Mouse (Mus musculus) heart, adult 18-20 months (tissue): ENCODE results near the gene Tet2. TPM values are rescaled to one million over a fixed set of nuclear protein-coding genes. Genes with fewer than 3 reads are reported as not detected.
"Not testable (repeated sequence)": the region's sequence is repeated elsewhere in the genome, so short reads cannot be mapped to it uniquely, and the experiment has no call there.

Experiments
- DNase-seq, 2 experiments: peaks; one replicate each; pipeline ENCODE4 v3.0.0; 2021 to 2022; ENCODE audit warnings: mixed read lengths in 1 of 2
- total RNA-seq, 2 experiments: library from RNA; stranded (reverse); gene quantifications; 2 replicates each; pipeline ENCODE4 v1.2.3; 2021

Tet2 gene
- total RNA-seq, 2 experiments from 2014 or later = 13.0 to 14.0 TPM

GRCm38 (mm10) chr3:133548613-133549012, 3.7 kb upstream of the Tet2 start:
- DNase-seq = no peak

- peak; percentile 24 to 34 for DNase-seq
Observed at GRCm38 (mm10) chr3:133546790-133547189, 1.9 kb upstream of the Tet2 start.

GRCm38 (mm10) chr3:133545304-133545666, 346 bp upstream of the Tet2 start:
- DNase-seq = no peak

GRCm38 (mm10) chr3:133544131-133544550, 798 bp downstream of the Tet2 start:
- DNase-seq = peak; percentile 89 to 93

GRCm38 (mm10) chr3:133543101-133544020, 1.6 kb downstream of the Tet2 start:
- DNase-seq = peak; percentile 27 to 59

- no peak for DNase-seq
Observed at GRCm38 (mm10) chr3:133542084-133542483, 2.9 kb downstream of the Tet2 start.

GRCm38 (mm10) chr3:133541000-133541399, 3.9 kb downstream of the Tet2 start:
- no peak for DNase-seq

- peak in 1 of 2 experiments; percentile 55 for DNase-seq
Observed at GRCm38 (mm10) chr3:133539991-133540390, 4.9 kb downstream of the Tet2 start.

- not testable (repeated sequence) for DNase-seq
Observed at GRCm38 (mm10) chr3:133538499-133538898, 6.4 kb downstream of the Tet2 start.

GRCm38 (mm10) chr3:133535644-133536043, 9.3 kb downstream of the Tet2 start:
- no peak for DNase-seq

GRCm38 (mm10) chr3:133534066-133534465, 10.9 kb downstream of the Tet2 start:
- DNase-seq = no peak

- no peak for DNase-seq
Observed at GRCm38 (mm10) chr3:133533272-133533995, 11.5 kb downstream of the Tet2 start.

- no peak for DNase-seq
Observed at GRCm38 (mm10) chr3:133532806-133533205, 12.1 kb downstream of the Tet2 start.

GRCm38 (mm10) chr3:133532252-133532651, 12.7 kb downstream of the Tet2 start:
- no peak for DNase-seq

GRCm38 (mm10) chr3:133531101-133531500, 13.8 kb downstream of the Tet2 start:
- DNase-seq = no peak

- DNase-seq = no peak
Observed at GRCm38 (mm10) chr3:133530664-133531063, 14.3 kb downstream of the Tet2 start.

- no peak for DNase-seq
Observed at GRCm38 (mm10) chr3:133526119-133526723, 18.7 kb downstream of the Tet2 start.

GRCm38 (mm10) chr3:133525578-133525977, 19.4 kb downstream of the Tet2 start:
- DNase-seq = no peak

GRCm38 (mm10) chr3:133524341-133525050, 20.4 kb downstream of the Tet2 start:
- peak in 1 of 2 experiments; percentile 44 for DNase-seq

GRCm38 (mm10) chr3:133523191-133523590, 21.7 kb downstream of the Tet2 start:
- no peak for DNase-seq

- DNase-seq = no peak
Observed at GRCm38 (mm10) chr3:133522289-133522688, 22.6 kb downstream of the Tet2 start.

- DNase-seq = no peak
Observed at GRCm38 (mm10) chr3:133518801-133519200, 26.1 kb downstream of the Tet2 start.
